In the genomic region with DNA sequence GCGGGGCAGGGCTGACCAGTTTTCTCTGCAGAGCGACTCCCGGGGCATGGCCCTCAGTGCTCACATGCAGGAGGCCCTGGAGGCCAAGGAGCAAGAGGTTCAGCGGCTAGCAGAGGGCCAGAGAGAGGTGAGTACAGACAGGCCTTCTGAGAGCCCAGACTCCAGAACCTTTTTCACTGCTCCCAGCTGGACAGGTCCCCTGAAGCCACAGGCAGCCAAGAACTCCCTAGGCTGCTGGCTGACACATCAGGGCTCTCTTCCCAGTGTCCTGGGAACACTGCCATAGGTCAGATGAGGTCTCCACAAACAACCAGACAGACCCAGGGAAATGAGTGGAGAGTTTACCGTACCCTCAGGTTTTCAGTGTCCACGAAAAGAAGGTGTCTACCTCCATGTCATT, we compare ENCODE assay signal across 8 mouse cellular contexts. TPM values are rescaled to one million over a fixed set of nuclear protein-coding genes. Genes with fewer than 3 reads are reported as not detected.
DNase-seq lines count a peak whose midpoint lies in the region; ATAC-seq and TF ChIP-seq lines count a peak whose summit lies in the region.

No protein-coding gene starts in this region.

- H3K4me3 ChIP-seq in lung, postnatal 0 days (ENCODE audit: low read depth, low read length) = no peak overlapping the region
- H3K4me3 ChIP-seq in forebrain, embryonic 16.5 days (replicated peaks; ENCODE audit: low read length) = no peak overlapping the region

- 0 out of 2 replicates have a peak, but pooled peaks have one; percentile 17 for ATAC-seq in lung, postnatal 0 days
- no peak for ATAC-seq in inflammation-experienced regulatory T-cells, adult 6 months
- no peak for ATAC-seq in forebrain, embryonic 16.5 days

- no peaks in the 10 kb centered on the region for H3K27me3 ChIP-seq in lung, postnatal 0 days (replicated peaks; ENCODE audit: insufficient read depth, low read length)
- no peaks in the 10 kb centered on the region for H3K27me3 ChIP-seq in forebrain, embryonic 16.5 days (replicated peaks; ENCODE audit: control insufficient read depth, insufficient read depth, low read length)

- no peak overlapping the region for H3K27ac ChIP-seq in lung, postnatal 0 days (ENCODE audit: low read length)
- no peak overlapping the region for H3K27ac ChIP-seq in forebrain, embryonic 16.5 days (ENCODE audit: low read length)

- no peak for TF ChIP-seq EP300 in lung, postnatal 0 days (IDR thresholded peaks at IDR 0.05)

- H3K4me1 ChIP-seq in lung, postnatal 0 days (ENCODE audit: insufficient read depth, low read depth, low read length) = no peaks in the 10 kb centered on the region
- peaks cover 14% of the 10 kb centered on the region; the same call in 1 of the 2 replicates for H3K4me1 ChIP-seq in forebrain, embryonic 16.5 days (replicated peaks; ENCODE audit: control insufficient read depth, insufficient read depth, low read length)

- 46% methylated on average over 6 of the region's 6 CpGs for WGBS in lung, postnatal 0 days
- WGBS in forebrain, embryonic 16.5 days = 56% methylated on average over 6 of the region's 6 CpGs

- no peak for TF ChIP-seq CTCF in lung, postnatal 0 days (IDR thresholded peaks at IDR 0.05)

- H3K4me2 ChIP-seq in lung, postnatal 0 days (replicated peaks; ENCODE audit: low read depth, low read length) = no peak overlapping the region
- no peak overlapping the region for H3K4me2 ChIP-seq in forebrain, embryonic 16.5 days (ENCODE audit: low read length)

- H3K36me3 ChIP-seq in lung, postnatal 0 days (ENCODE audit: insufficient read depth, low read length) = no peaks in the 10 kb centered on the region
- no peaks in the 10 kb centered on the region for H3K36me3 ChIP-seq in forebrain, embryonic 16.5 days (ENCODE audit: control insufficient read depth, insufficient read depth)

- intact Hi-C loops in left cerebral cortex, postnatal 25 days (cut with DNase I) = no loop called here
- intact Hi-C loops in gastrocnemius, postnatal 36 days (cut with DNase I) = no loop called here

- H3K9me3 ChIP-seq in lung, postnatal 0 days (ENCODE audit: low read length) = no peaks in the 10 kb centered on the region
- H3K9me3 ChIP-seq in forebrain, embryonic 16.5 days (ENCODE audit: control insufficient read depth, low read length) = no peaks in the 10 kb centered on the region

- no peak overlapping the region for H3K9ac ChIP-seq in lung, postnatal 0 days (replicated peaks; ENCODE audit: low read depth)
- H3K9ac ChIP-seq in forebrain, embryonic 16.5 days (replicated peaks; ENCODE audit: low read depth, low read length) = no peak overlapping the region

- DNase-seq in left cerebral cortex, postnatal 25 days (ENCODE audit: low spot score in 2 of 2) = peak; percentile 31 to 41
- DNase-seq in left cerebral cortex, adult 11 months (ENCODE audit: low spot score) = no peak
- DNase-seq in brain, adult 2 months (ENCODE audit: low read depth, low spot score) = peak; percentile 57
- DNase-seq in gastrocnemius, postnatal 36 days = peak; percentile 84 to 87
- DNase-seq in lung, postnatal 0 days (ENCODE audit: low spot score) = peak; percentile 40
- no peak for DNase-seq in B cell, adult 2 months

RNA-seq across cellular contexts. Expression of a gene that starts 22.3 kb away (rescaled TPM):
- total RNA-seq in left cerebral cortex, postnatal 25 days (2021) = under 1 TPM in 1 of 2 experiments, not detected in 1; 0.14 TPM
- under 1 TPM; 0.44 to 0.59 TPM for total RNA-seq in gastrocnemius, postnatal 36 days (2021)
- polyA plus RNA-seq in lung, postnatal 0 days (2015; fragmentation: Nextera tagmentation; extraction: Ambion mirVana) = 1.0 and 1.2 TPM in 2 replicates
- not detected for polyA plus RNA-seq in inflammation-experienced regulatory T-cells, adult 6 months (2017; shearing (Covaris generic))
- polyA plus RNA-seq in forebrain, embryonic 16.5 days (2015; fragmentation: Nextera tagmentation; extraction: Ambion mirVana) = not detected in 2 replicates

RNA-seq across cellular contexts. Expression of a gene that starts 45.5 kb away (rescaled TPM):
- total RNA-seq in left cerebral cortex, postnatal 25 days (2021) = 10 to 100 TPM; 36.0 to 54.2 TPM
- 10 to 100 TPM; 17.6 to 27.2 TPM for total RNA-seq in gastrocnemius, postnatal 36 days (2021)
- polyA plus RNA-seq in lung, postnatal 0 days (2015; fragmentation: Nextera tagmentation; extraction: Ambion mirVana) = 106 and 177 TPM in 2 replicates
- polyA plus RNA-seq in inflammation-experienced regulatory T-cells, adult 6 months (2017; shearing (Covaris generic)) = 10 to 100 TPM in 1 of 3 experiments, 1 to 10 TPM in 2; 1.7 to 57.4 (median 2.5) TPM
- polyA plus RNA-seq in forebrain, embryonic 16.5 days (2015; fragmentation: Nextera tagmentation; extraction: Ambion mirVana) = 37.9 and 52.0 TPM in 2 replicates

Comparison
In these comparisons a context has a peak if more than half of its experiments do, and no peak if none do; other contexts are left out.
1. DNase-seq: peak in left cerebral cortex, postnatal 25 days (2 of 2), brain, adult 2 months (single experiment), gastrocnemius, postnatal 36 days (2 of 2) and lung, postnatal 0 days (single experiment); none in left cerebral cortex, adult 11 months (single experiment) and B cell, adult 2 months (0 of 2).